Comparison of ENCODE assay signal across 8 mouse cellular contexts in genomic region chr2:150749283-150749682, GRCm38 (mm10). TPM values are rescaled to one million over a fixed set of nuclear protein-coding genes. Genes with fewer than 3 reads are reported as not detected.
DNase-seq lines count a peak whose midpoint lies in the region; ATAC-seq lines count a peak whose summit lies in the region.

No protein-coding gene starts in this region.

- peaks cover 5% of the 10 kb centered on the region; the same call in 1 of the 2 replicates for H3K4me1 ChIP-seq in brown adipose tissue, adult 24 weeks (ENCODE audit: control insufficient read depth, insufficient read depth, insufficient read length, low read length)
- H3K4me1 ChIP-seq in liver, embryonic 11.5 days (replicated peaks; ENCODE audit: control insufficient read depth, insufficient read depth, low read length), result no peaks in the 10 kb centered on the region; the same call in 1 of the 2 replicates
- H3K4me1 ChIP-seq in neural tube, embryonic 12.5 days, result peaks cover 8% of the 10 kb centered on the region

- ATAC-seq in hematopoietic stem cell, adult 5-6 weeks (replicated peaks in 1 of 2; ENCODE audit: insufficient read depth in 1 of 2, low FRiP score in 2 of 2, low TSS enrichment in 1 of 2, low read depth in 1 of 2, poor library complexity in 2 of 2, severe bottlenecking in 2 of 2), result peak; percentile 24 to 29; a peak in 3 of 4 replicates
- peak; percentile 71 for ATAC-seq in liver, embryonic 11.5 days (replicated peaks; ENCODE audit: low FRiP score)
- peak; percentile 87 for ATAC-seq in neural tube, embryonic 12.5 days (ENCODE audit: low FRiP score, low read depth)

- intact Hi-C loops in left cerebral cortex, postnatal 4 days (cut with DNase I), result loop anchor here (2.0 to 5.0 kb wide), 2 partner anchors 72 to 140 kb away; partner anchors contain the start of gene Apmap
- intact Hi-C loops in left cerebral cortex, postnatal 25 days (cut with DNase I), result loop anchor here (1.0 to 5.0 kb wide), 3 partner anchors 38 to 158 kb away; partner anchors contain the start of genes Apmap, Gins1 and Pygb

- no peaks in the 10 kb centered on the region for H3K9me3 ChIP-seq in liver, embryonic 11.5 days (ENCODE audit: control insufficient read depth, low read length)
- no peaks in the 10 kb centered on the region for H3K9me3 ChIP-seq in neural tube, embryonic 12.5 days

- WGBS in liver, embryonic 11.5 days, result 1% methylated on average over 24 of the region's 24 CpGs
- WGBS in neural tube, embryonic 12.5 days, result under 1% methylated on average over 23 of the region's 24 CpGs

- no peaks in the 10 kb centered on the region for H3K36me3 ChIP-seq in liver, embryonic 11.5 days (ENCODE audit: control insufficient read depth, insufficient read depth, low read length)
- peaks cover 9% of the 10 kb centered on the region; the same call in 1 of the 2 replicates for H3K36me3 ChIP-seq in neural tube, embryonic 12.5 days

- no peaks in the 10 kb centered on the region; the same call in none of the 2 replicates for H3K27me3 ChIP-seq in liver, embryonic 11.5 days (replicated peaks; ENCODE audit: control insufficient read depth, insufficient read depth, low read length)
- peaks cover 9% of the 10 kb centered on the region for H3K27me3 ChIP-seq in neural tube, embryonic 12.5 days (replicated peaks)

- H3K4me2 ChIP-seq in liver, embryonic 11.5 days, result peak overlapping the region; percentile 99
- peak overlapping the region; percentile 94 for H3K4me2 ChIP-seq in neural tube, embryonic 12.5 days (replicated peaks)

- peak overlapping the region; percentile 83 for H3K9ac ChIP-seq in liver, embryonic 11.5 days (ENCODE audit: low read depth, low read length)
- H3K9ac ChIP-seq in neural tube, embryonic 12.5 days, result peak overlapping the region; percentile 76

- H3K27ac ChIP-seq in brown adipose tissue, adult 24 weeks (replicated peaks; ENCODE audit: low read depth, low read length), result peak overlapping the region; percentile 42
- H3K27ac ChIP-seq in liver, embryonic 11.5 days (ENCODE audit: low read depth, low read length), result peak overlapping the region; percentile 68; the same call in 1 of the 2 replicates
- H3K27ac ChIP-seq in neural tube, embryonic 12.5 days, result peak overlapping the region; percentile 62; the same call in 1 of the 2 replicates

- H3K4me3 ChIP-seq in brown adipose tissue, adult 24 weeks (ENCODE audit: insufficient read depth, low read depth, low read length), result peak overlapping the region; percentile 78
- H3K4me3 ChIP-seq in liver, embryonic 11.5 days (ENCODE audit: low read depth, low read length), result peak overlapping the region; percentile 78
- peak overlapping the region; percentile 65 for H3K4me3 ChIP-seq in neural tube, embryonic 12.5 days

- DNase-seq in left cerebral cortex, postnatal 4 days, result peak; percentile 50
- no peak for DNase-seq in left cerebral cortex, postnatal 25 days (ENCODE audit: low spot score in 2 of 2)
- no peak for DNase-seq in liver, embryonic 11.5 days (ENCODE audit: low spot score)
- no peak for DNase-seq in layer of hippocampus, postnatal 14 days (ENCODE audit: low spot score in 2 of 2)
- DNase-seq in urinary bladder, postnatal 14 days (ENCODE audit: low spot score), result no peak

RNA-seq across cellular contexts. Expression of gene Entpd6, which starts 0.4 kb away (rescaled TPM):
- 10 to 100 TPM; 53.0 to 58.5 TPM for total RNA-seq in left cerebral cortex, postnatal 4 days (2021)
- 10 to 100 TPM; 49.3 to 53.1 TPM for total RNA-seq in left cerebral cortex, postnatal 25 days (2021)
- 12.6 and 16.9 TPM in 2 replicates for polyA plus RNA-seq in brown adipose tissue, adult 24 weeks (2012; ENCODE audit: insufficient read depth, insufficient read length, missing spikeins)
- total RNA-seq in hematopoietic stem cell, adult 5-6 weeks (2017), result 13.8 and 16.8 TPM in 2 replicates
- 34.4 and 36.3 TPM in 2 replicates for polyA plus RNA-seq in liver, embryonic 11.5 days (2014; fragmentation: Nextera tagmentation; extraction: Ambion mirVana)
- 30.3 and 31.7 TPM in 2 replicates for polyA plus RNA-seq in neural tube, embryonic 12.5 days (2016; fragmentation: Nextera tagmentation; extraction: Ambion mirVana)
- 10 to 100 TPM; 75.9 to 77.1 TPM for total RNA-seq in layer of hippocampus, postnatal 14 days (2021)

RNA-seq across cellular contexts. Expression of gene Pygb, which starts 37.3 kb away (rescaled TPM):
- 100 to 1,000 TPM; 138 to 144 TPM for total RNA-seq in left cerebral cortex, postnatal 4 days (2021)
- total RNA-seq in left cerebral cortex, postnatal 25 days (2021), result 100 to 1,000 TPM; 112 to 116 TPM
- 51.9 and 52.1 TPM in 2 replicates for polyA plus RNA-seq in brown adipose tissue, adult 24 weeks (2012; ENCODE audit: insufficient read depth, insufficient read length, missing spikeins)
- 38.5 and 52.3 TPM in 2 replicates for total RNA-seq in hematopoietic stem cell, adult 5-6 weeks (2017)
- polyA plus RNA-seq in liver, embryonic 11.5 days (2014; fragmentation: Nextera tagmentation; extraction: Ambion mirVana), result 35.7 and 37.3 TPM in 2 replicates
- 80.5 and 80.6 TPM in 2 replicates for polyA plus RNA-seq in neural tube, embryonic 12.5 days (2016; fragmentation: Nextera tagmentation; extraction: Ambion mirVana)
- total RNA-seq in layer of hippocampus, postnatal 14 days (2021), result 100 to 1,000 TPM; 183 to 184 TPM

Comparison
In these comparisons a context has a peak if more than half of its experiments do, and no peak if none do; other contexts are left out.
1. ATAC-seq: peak in every context shown above with its lines; median percentile 87 in neural tube, embryonic 12.5 days; 71 in liver, embryonic 11.5 days; 26 in hematopoietic stem cell, adult 5-6 weeks.